Mouse (Mus musculus) urinary bladder, adult 18-20 months (tissue): Measurements from ENCODE around the gene B3galt2.

Experiments
- DNase-seq, 2 experiments: peaks; one replicate each; pipeline ENCODE4 v3.0.0; 2022; ENCODE audit warnings: low spot score in 2 of 2, mixed read lengths in 2 of 2

The B3galt2 gene

DNA sequence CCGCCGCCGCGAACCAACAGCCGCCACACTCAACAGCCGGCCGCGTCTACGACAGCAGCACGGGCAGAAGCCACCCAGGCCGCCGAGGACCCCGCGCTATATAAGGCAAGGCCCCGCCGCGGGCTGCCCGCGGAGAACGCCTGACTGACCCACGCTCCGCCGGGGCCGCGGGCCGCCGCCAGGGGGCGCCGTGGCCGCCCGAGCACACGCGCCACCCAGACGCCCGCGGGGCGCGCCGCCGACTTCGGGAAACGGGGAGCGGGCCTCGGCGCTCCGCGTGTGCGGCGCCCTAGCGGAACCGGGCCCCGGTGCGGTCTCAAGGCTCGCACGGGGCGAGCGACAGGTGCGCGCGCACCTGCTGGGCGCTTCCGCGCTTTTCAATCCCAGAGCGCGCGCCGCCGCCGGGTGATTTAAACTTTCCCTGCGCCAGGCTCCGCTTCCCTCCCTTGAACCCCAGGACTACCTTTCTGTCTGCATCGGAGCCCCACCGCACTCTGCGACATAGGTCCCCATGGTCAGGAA lies 62.3 kb downstream of the B3galt2 start, which contains the start of gene Cdc73:
Gene Cdc73, minus strand, starts transcription at position 153 of the 522 bp plus-strand sequence.
- DNase-seq: peak; percentile 87 to 88
